Mouse (Mus musculus) testis, adult 2 months (tissue): ENCODE results near the gene Gsn. TPM values are rescaled to one million over a fixed set of nuclear protein-coding genes. Genes with fewer than 3 reads are reported as not detected.

Experiments used
- H3K27ac ChIP-seq: fragments of 200-500 bp; 2 replicates; pipeline ENCODE4 v1.5.1; 2012; ENCODE audit warnings: low read depth, low read length; ENCODE audit not compliant: control insufficient read depth, insufficient read depth
- H3K27me3 ChIP-seq: fragments of 200-500 bp; 2 replicates; pipeline ENCODE4 v1.6.1; 2012; ENCODE audit warnings: mild to moderate bottlenecking, low read length, moderate library complexity; ENCODE audit not compliant: control insufficient read depth, insufficient read depth
- H3K36me3 ChIP-seq: fragments of 200-500 bp; 2 replicates; pipeline ENCODE4 v1.6.1; 2012; ENCODE audit warnings: mild to moderate bottlenecking, low read length; ENCODE audit not compliant: control insufficient read depth, insufficient read depth
- H3K4me1 ChIP-seq: fragments of 200-500 bp; 2 replicates; pipeline ENCODE4 v1.6.1; 2012; ENCODE audit warnings: low read length; ENCODE audit not compliant: control insufficient read depth, insufficient read depth
- H3K4me3 ChIP-seq: fragments of 200-500 bp; 2 replicates; pipeline ENCODE4 v1.5.1; 2012; ENCODE audit warnings: low read depth, mild to moderate bottlenecking, low read length, moderate library complexity, mixed read lengths; ENCODE audit not compliant: control insufficient read depth
- CTCF ChIP-seq: fragments of 200-500 bp; IDR thresholded peaks from 2 replicates; pipeline ENCODE4 v1.5.1; 2012; ENCODE audit warnings: low read depth, mild to moderate bottlenecking, inconsistent platforms, low read length, moderate library complexity; ENCODE audit not compliant: control insufficient read depth, insufficient read depth, insufficient replicate concordance
- POLR2A ChIP-seq: fragments of 200-500 bp; IDR thresholded peaks from 2 replicates; pipeline ENCODE4 v1.6.1; 2012; ENCODE audit warnings: low read depth, mild to moderate bottlenecking, inconsistent platforms, low read length, moderate library complexity; ENCODE audit not compliant: control insufficient read depth
- polyA plus RNA-seq: library from polyadenylated mRNA; depleted of rRNA; stranded (reverse); fragments of >200 nt; gene quantifications from 2 replicates; pipeline ENCODE4 v1.2.3, GENCODE M21; 2012

Gsn gene
- polyA plus RNA-seq, 1 experiment, result 49.9 TPM

- Histone ChIP-seq H3K36me3 (peaks cover 3% of the 10 kb centered on the region; the same call in 1 of the 2 replicates), H3K27me3 (no peaks in the 10 kb centered on the region), H3K4me3 (no peak overlapping the region), H3K27ac (no peak overlapping the region), H3K4me1 (no peaks in the 10 kb centered on the region)
- TF ChIP-seq CTCF (no peak), POLR2A (no peak)
Measured at GRCm38 (mm10) chr2:35329061-35329460, 72.9 kb downstream of the Gsn start.

- Histone ChIP-seq H3K4me1 (peaks cover 1% of the 10 kb centered on the region), H3K27ac (no peak overlapping the region), H3K4me3 (no peak overlapping the region), H3K36me3 (no peaks in the 10 kb centered on the region), H3K27me3 (no peaks in the 10 kb centered on the region)
- TF ChIP-seq CTCF, result no peak
- TF ChIP-seq POLR2A, result no peak
Measured at GRCm38 (mm10) chr2:35331205-35331604, 75.0 kb downstream of the Gsn start.

GRCm38 (mm10) chr2:35333670-35334069, 77.5 kb downstream of the Gsn start:
- H3K36me3 ChIP-seq, result no peaks in the 10 kb centered on the region
- peaks cover 10% of the 10 kb centered on the region for H3K4me1 ChIP-seq
- H3K27me3 ChIP-seq, result no peaks in the 10 kb centered on the region
- no peak overlapping the region for H3K4me3 ChIP-seq
- no peak overlapping the region for H3K27ac ChIP-seq
- TF ChIP-seq POLR2A (no peak), CTCF (no peak)

GRCm38 (mm10) chr2:35335620-35336019, 79.4 kb downstream of the Gsn start:
- Histone ChIP-seq H3K27me3 (no peaks in the 10 kb centered on the region), H3K4me3 (no peak overlapping the region), H3K27ac (no peak overlapping the region), H3K36me3 (no peaks in the 10 kb centered on the region), H3K4me1 (peaks cover 10% of the 10 kb centered on the region)
- TF ChIP-seq CTCF (no peak), POLR2A (no peak)

- Histone ChIP-seq H3K36me3 (no peaks in the 10 kb centered on the region), H3K4me1 (peaks cover 10% of the 10 kb centered on the region), H3K27me3 (no peaks in the 10 kb centered on the region), H3K27ac (peak within 1 kb of the TSS; percentile 97), H3K4me3 (peak within 1 kb of the TSS; percentile 98)
- peak; percentile 81 for TF ChIP-seq POLR2A
- no peak for TF ChIP-seq CTCF
Measured at GRCm38 (mm10) chr2:35336388-35337280, 80.5 kb downstream of the Gsn start, which contains the start of gene Stom. Gene Stom, minus strand, starts transcription at chr2:35336976.

- TF ChIP-seq CTCF (no peak), POLR2A (no peak)
- Histone ChIP-seq H3K4me3 (peak overlapping the region; percentile 98), H3K27me3 (no peaks in the 10 kb centered on the region), H3K36me3 (no peaks in the 10 kb centered on the region), H3K27ac (peak overlapping the region; percentile 94), H3K4me1 (peaks cover 10% of the 10 kb centered on the region)
Measured at GRCm38 (mm10) chr2:35337419-35337818, 81.2 kb downstream of the Gsn start.

GRCm38 (mm10) chr2:35338036-35338435, 81.9 kb downstream of the Gsn start:
- no peaks in the 10 kb centered on the region for H3K27me3 ChIP-seq
- H3K27ac ChIP-seq, result no peak overlapping the region
- TF ChIP-seq CTCF (no peak), POLR2A (no peak)
- no peaks in the 10 kb centered on the region for H3K36me3 ChIP-seq
- peaks cover 10% of the 10 kb centered on the region for H3K4me1 ChIP-seq
- no peak overlapping the region for H3K4me3 ChIP-seq

GRCm38 (mm10) chr2:35338707-35339106, 82.5 kb downstream of the Gsn start:
- no peak overlapping the region for H3K4me3 ChIP-seq
- H3K27me3 ChIP-seq, result no peaks in the 10 kb centered on the region
- TF ChIP-seq CTCF (no peak), POLR2A (no peak)
- no peak overlapping the region for H3K27ac ChIP-seq
- peaks cover 10% of the 10 kb centered on the region for H3K4me1 ChIP-seq
- H3K36me3 ChIP-seq, result no peaks in the 10 kb centered on the region
